Mouse (Mus musculus) G1E-ER4 (cell line): ENCODE data around the gene Tmem189. TPM values are rescaled to one million over a fixed set of nuclear protein-coding genes. Genes with fewer than 3 reads are reported as not detected.

Source experiments
- GATA1 ChIP-seq: IDR thresholded peaks from one replicate; pipeline ENCODE4 v1.8.0; 2012; ENCODE audit warnings: low read length, inconsistent platforms
- polyA plus RNA-seq: library from polyadenylated mRNA; stranded (reverse); fragments of >175 nt; gene quantifications from 2 replicates; pipeline ENCODE4 v1.2.3, GENCODE M21; 2012

The Tmem189 gene
- polyA plus RNA-seq, 1 experiment = 47.2 TPM

- no peak for TF ChIP-seq GATA1
Measured at GRCm38 (mm10) chr2:167708373-167708772, 18.8 kb upstream of the Tmem189 start.

DNA sequence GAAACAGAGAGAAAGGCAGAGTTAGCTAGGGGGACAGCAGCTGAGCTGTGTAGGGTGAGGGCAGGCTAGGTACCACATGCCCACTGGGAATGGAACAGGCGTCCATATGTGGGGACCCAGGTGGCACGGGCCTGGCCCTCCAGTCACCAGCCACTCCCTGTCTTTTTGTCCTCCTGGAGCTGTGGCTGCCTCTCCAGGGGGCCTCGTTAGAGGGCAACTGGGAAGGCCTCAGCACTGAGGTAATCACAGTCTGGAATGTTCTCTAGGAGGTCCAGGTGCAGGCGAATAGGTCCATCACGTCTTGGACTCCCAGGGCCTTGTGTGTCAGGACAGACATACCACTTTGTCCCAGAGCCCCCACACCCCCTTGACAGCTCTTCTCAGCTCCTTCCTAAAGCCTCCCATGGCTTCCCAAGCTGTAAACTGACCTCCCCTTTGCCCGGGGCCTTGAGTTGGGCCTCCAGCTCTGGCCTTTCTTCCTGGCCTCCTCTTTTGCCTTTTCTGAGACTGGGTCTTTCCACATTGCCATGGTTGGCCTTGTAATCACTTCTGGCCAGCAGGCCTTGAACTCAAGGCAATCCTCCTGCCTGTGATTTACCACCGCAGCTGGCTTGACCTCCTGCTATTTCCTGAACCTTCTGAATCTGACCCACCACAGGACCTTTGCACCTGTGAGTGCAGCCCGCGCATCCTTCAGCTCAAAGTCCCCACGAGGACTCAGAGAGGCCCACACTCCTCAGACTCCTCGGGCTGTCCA lies 16.7 kb upstream of the Tmem189 start:
- no peak for TF ChIP-seq GATA1

DNA sequence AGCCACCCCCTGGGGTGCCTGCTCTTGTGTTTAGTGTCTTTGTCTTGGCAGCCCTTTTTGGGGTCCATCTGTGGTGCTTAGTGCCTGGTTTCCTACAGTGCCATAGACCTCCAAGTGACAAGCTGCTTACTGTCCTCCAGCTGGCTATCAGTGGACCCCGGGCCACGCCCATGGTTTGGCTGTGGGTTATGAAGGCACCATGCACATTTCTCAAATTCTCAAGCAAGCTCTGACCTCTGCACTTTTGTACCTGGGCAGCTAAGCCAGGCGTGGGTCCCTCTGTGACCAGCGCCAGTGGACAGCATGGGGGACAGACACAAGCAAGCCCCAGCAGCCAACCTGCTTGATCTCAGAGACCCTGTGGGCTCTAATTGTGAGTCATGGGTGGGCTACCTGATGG lies 14.8 kb upstream of the Tmem189 start:
- no peak for TF ChIP-seq GATA1

DNA sequence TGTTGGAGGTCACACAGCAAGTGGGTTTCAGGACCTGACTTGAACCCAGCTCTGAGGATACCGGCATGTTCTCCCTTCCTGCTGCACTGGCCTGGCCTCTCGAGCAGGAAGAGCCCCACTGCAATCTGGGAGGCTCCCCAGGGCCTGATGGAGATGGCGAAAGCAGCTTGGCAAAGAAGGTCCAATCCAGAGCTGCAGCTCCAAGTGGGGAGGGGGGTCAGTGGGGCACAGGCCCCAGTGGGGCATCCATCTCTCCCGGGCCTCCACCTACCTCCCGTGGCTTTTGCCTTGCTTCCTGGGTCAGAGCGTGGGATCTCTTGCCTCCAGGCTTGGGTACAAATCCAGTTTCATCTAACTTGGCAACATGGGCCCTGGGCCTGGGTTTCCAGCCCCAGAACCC lies 12.5 kb upstream of the Tmem189 start:
- TF ChIP-seq GATA1 = no peak

DNA sequence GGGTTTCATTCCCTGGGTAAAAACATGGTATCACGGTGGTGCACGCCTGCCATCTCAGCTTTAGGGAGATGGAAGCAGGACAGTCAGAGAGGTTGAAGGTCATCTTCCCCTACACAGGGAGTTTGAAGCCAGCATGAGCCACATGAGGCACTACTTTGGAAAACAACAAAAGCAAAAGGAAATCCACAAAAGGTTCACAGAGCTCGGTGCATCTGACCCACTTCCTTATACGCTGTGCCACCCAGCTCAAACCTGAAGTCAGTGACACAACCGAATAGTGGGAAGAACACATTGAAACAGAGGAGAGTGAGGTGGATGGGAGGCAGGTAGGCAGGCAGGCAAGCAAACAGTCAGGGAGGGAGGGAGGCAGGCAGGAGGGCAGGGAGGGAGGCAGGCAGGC lies 11.8 kb upstream of the Tmem189 start:
- TF ChIP-seq GATA1 = no peak

GRCm38 (mm10) chr2:167700018-167700417 lies 10.4 kb upstream of the Tmem189 start:
- no peak for TF ChIP-seq GATA1

GRCm38 (mm10) chr2:167697902-167698301 lies 8.3 kb upstream of the Tmem189 start:
- no peak for TF ChIP-seq GATA1

GRCm38 (mm10) chr2:167696143-167696542 lies 6.5 kb upstream of the Tmem189 start:
- no peak for TF ChIP-seq GATA1

GRCm38 (mm10) chr2:167695491-167695890 lies 5.9 kb upstream of the Tmem189 start:
- no peak for TF ChIP-seq GATA1

DNA sequence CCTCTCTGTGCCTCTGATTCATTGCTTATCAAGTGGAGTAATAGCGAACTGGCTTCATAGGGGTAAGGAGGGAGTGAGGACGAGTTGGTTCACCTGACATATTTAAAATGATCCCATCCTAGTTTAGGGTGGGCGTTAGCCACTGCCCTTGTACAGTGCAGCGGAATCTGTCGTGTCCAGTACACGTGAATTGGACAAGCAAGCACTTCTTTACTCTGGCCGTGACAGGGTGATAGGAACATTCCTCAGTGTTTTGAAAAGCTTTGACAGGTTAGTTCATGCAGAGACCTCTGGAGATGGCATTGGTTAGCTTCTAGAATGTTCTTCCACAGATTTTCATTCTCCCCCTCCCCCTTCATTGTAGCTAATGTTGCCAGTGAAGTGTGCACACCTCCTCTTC lies 5.3 kb upstream of the Tmem189 start:
- no peak for TF ChIP-seq GATA1

- no peak for TF ChIP-seq GATA1
Measured at GRCm38 (mm10) chr2:167694244-167694643, 4.6 kb upstream of the Tmem189 start.

DNA sequence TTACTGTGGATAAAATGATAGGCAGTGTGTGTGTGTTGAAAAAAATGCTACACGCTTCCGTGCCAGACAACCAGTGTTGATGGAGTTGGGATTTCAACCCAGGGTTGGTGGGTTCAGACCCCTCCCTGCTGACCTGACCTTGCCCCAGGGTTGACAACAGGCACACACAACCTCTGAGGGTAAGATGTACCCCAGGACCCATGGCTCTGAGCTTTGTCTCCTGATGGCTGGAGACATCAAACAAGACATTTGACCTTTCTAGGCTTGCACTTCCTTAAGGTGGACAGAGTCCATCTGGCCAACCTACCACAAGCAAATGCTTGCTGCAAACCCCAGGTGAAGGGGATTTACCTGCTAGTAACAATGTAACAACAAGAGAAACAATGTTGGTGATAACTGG lies 3.9 kb upstream of the Tmem189 start:
- no peak for TF ChIP-seq GATA1

DNA sequence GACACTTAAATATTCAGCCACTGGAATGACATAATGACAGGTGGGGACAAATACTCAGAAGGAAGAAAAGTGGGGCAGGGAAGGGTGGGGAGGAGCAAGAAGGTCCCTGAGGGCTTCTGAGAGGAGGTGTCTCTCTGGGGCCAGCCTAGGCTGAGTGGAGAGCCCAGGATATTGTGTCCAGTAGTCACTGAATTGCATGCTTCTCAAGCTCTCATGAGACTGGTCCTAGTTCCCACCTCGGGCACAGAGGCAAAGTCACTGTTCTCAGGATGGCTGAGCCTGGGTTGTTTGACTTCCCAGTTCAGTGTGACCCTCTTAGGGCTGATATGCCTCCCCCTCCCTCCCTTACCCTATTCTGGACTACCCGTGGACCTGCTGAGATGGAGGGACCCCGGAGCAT lies 3.2 kb upstream of the Tmem189 start:
- TF ChIP-seq GATA1 = no peak

GRCm38 (mm10) chr2:167691871-167692661 lies 2.4 kb upstream of the Tmem189 start:
- no peak for TF ChIP-seq GATA1

GRCm38 (mm10) chr2:167691410-167691809 lies 1.8 kb upstream of the Tmem189 start:
- no peak for TF ChIP-seq GATA1

DNA sequence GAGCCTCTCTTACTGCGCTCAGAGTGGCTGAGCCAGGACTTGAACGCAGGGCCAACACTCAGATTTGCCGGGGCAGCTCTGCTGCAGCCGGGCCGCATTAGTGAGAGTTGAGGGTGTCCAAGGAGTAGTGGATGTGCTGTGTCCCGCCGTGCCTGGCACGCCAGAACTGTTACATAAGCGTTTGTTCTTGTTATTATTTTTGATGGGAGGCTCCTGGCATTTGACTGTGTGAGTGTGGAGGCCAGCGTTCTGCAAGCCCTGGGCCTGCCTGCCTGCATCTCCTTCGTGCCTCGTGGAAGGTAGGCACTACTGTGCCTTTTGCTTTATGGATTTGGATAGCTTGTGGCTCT lies 1.3 kb upstream of the Tmem189 start:
- TF ChIP-seq GATA1 = no peak
